Mouse (Mus musculus): ENCODE measurements around the gene Rarg.

DNA sequence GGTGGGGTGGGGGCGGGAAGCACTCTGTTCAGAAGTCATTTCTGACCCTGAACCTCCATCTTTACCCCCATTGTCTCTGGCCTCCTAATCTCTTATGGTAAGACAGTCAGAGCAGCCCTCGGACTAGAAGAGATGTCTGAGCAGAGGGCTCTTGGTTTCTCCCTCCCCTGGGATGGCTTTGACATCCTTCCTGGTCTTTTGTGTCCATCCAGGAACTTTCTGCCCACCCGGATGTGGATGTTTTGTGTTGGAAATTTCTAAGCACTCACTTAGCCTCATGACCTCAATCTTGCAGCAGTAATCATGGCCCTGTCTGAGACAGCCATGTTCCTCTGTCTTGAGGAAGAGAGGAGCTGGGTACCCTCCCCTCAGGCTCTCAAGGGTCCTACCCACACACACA, 14.1 kb upstream of the Rarg start:
- TF ChIP-seq EP300 (IDR thresholded peaks at IDR 0.05; ENCODE audit: low read depth) = no peak
- no peak for TF ChIP-seq CTCF (IDR thresholded peaks at IDR 0.05; ENCODE audit: low read depth)
